Mouse (Mus musculus): ENCODE results near the gene Apba2.

The Apba2 gene

DNA sequence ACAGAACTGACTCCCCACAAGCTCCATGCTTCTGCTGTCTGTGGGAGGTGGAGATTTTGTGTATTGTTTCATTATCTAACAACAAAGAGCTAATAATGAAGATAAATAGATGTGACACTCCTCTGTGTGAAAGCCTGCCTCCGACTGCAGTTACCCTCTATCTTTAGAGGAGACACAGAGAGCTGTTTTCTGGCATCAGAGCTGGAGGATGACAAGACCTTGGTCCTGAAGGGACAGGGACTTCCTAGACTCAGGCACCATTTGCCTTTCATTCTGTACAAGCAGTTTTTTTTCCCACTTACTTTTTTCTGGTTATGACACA is 20.9 kb downstream of the Apba2 start:
- in situ Hi-C loops (cut with MboI; ENCODE audit: low sequenced_read_pairs) = no loop called here

DNA sequence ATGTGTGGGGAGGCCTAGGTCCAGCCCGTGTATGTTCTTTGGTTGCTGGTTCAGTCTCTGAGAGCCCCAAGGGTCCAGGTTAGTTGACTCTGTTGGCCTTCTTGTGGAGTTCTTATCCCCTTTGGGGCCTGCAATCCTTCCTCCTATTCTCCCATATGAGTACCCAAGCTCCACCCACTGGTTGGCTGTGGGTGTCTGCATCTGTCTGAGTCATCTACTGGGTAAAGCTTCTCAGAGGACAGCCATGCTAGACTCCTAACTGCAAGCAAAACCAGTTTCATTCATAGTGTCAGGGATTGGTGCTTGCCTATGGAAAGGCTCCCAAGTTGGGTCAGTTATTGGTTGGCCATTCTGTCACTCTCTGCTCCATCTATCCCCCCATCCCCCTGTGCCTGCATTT is 29.8 kb downstream of the Apba2 start:
- in situ Hi-C loops (cut with MboI; ENCODE audit: low sequenced_read_pairs) = no loop called here

DNA sequence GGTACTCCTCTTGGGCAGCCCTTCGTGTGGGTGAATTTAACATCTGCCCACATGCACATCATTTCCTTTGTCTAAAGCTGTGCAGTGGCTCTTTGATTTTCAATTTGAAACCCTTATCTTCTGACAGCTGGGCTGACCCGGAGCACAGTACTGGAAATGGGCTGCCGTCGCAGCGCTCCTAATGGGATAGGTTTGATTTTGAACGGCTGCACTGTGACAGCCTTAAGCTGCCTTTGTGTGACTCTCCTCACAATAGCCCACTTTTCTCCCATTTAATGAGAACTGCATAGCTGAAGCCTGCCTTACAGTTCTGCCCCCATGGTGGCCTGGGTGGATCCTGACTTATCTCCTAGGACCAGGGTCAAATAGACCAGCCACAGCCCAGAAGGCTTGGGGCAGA is 31.9 kb downstream of the Apba2 start:
- in situ Hi-C loops (cut with MboI; ENCODE audit: low sequenced_read_pairs) = no loop called here

DNA sequence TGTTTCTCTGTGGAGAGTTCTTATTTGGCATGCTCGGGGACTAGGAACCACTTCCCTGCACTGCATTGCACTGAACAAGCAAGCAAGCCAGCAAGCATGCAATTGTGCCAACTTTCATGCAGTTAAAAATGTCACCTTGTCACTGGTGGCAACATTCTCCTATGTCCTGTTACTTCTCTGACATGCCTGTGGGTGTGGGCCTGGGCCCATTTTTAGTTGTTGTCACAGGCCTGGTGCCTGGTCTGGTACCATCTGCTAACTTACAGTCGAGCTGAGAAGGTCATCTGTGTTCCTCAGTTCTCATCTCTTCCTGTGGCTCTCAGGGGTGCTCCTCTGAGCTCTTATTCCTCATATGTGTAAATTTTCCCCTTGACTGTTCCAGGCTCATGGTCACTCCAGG is 33.8 kb downstream of the Apba2 start:
- in situ Hi-C loops (cut with MboI; ENCODE audit: low sequenced_read_pairs) = no loop called here

DNA sequence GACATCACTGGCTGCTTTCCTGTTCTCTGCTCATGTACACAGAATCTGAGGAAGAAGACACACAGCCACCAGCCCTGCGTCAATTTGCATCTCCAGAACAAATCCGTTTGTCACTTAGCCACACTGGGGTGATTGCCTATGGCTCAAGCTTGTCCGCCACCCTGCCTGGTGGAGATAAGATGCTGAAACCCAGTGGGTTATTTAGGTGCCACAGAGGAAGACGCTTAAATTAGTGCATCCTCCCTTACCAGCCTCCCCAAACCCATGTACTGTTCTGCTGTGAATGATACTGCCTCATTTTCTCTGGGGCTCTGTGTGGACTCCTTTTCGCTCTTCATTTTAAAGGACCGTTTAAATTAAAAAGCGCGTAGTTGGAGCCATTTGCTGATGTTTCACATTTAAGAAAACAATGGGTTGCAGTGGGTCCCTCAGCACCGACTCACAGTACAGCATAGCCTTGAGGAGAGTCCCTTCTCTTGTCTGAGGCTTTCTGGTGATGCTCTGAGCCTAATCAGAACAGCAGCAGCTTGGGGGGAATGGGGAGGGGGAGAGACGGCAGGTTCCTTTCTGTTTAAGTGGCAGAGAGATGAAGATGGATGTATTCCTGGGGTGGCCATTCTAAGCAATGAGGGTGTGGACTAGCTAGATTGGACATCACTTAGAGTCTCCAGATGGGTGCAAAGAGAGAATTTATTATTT is 38.1 kb downstream of the Apba2 start:
- in situ Hi-C loops (cut with MboI; ENCODE audit: low sequenced_read_pairs) = no loop called here

DNA sequence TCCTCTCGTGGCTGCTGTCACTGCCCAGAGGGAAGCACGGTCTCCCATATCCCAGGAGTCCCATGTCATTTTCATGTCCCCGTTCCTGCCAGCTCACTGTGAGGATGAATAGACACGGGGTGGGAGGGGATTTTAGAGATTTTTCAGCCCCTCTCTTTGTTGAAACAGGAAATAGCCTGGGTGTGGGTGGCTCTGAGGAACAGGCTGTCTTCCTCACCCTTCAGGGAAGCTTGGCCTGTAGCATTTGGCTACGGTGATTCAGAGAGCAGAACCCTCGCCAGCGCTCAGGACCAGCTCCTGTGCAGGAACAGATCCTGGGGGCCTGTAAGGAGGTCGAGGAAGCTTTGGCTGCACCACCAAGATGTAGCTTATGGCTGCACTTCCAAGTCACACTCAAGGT is 45.3 kb downstream of the Apba2 start:
- in situ Hi-C loops (cut with MboI; ENCODE audit: low sequenced_read_pairs) = no loop called here

DNA sequence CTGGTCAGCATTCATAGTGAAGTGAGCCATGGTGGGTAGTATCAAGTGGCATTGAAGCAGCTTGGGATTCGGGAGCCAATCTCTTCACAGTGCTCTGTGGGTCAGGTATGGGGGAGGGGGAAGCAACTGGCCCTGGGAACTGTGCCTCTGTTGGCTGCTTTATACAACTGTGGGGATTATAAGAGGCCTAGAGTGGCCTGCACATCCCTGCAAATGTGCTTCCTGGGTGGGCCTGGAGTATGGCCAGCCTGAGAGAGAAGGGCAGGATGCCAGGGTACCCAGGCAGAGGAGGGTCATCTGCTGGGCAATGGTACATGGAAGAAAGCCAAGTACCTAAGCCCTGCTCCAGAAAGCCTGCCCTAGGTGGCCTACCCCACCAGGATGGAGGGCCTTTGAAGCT is 49.4 kb downstream of the Apba2 start:
- in situ Hi-C loops (cut with MboI; ENCODE audit: low sequenced_read_pairs) = no loop called here

DNA sequence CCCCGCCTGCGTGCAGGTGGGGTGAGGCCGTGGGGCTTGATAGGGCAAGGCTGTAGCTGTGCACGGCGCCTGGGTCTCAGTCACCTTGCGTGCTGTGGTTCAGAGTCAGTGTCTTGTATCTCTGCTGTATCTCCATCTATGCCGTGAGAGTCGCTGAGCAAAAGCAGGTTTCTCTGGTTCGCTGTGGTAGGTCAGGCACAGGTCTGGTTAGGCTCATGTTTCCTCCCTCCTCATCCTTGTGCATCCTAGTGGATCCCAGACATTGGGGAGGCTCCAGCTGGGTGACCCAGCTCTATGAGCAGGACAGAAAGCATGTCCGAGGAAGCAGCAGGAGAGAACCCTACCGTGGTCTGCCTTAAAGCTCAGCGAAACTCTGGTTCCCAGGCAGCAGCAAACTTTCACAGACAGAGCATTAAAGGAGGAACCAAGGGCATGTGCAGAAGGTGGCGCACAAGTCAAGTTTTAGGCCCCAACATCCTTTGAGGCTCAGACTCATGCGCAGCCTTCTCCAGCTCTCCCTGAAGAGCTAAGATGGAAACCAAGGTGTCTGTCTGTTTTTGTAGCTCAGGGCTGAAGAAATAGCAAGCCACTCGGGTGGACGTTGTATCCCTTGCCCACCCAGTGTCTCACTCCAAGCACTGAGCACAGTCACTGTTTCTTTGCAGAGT is 51.2 kb downstream of the Apba2 start:
- in situ Hi-C loops (cut with MboI; ENCODE audit: low sequenced_read_pairs) = no loop called here

DNA sequence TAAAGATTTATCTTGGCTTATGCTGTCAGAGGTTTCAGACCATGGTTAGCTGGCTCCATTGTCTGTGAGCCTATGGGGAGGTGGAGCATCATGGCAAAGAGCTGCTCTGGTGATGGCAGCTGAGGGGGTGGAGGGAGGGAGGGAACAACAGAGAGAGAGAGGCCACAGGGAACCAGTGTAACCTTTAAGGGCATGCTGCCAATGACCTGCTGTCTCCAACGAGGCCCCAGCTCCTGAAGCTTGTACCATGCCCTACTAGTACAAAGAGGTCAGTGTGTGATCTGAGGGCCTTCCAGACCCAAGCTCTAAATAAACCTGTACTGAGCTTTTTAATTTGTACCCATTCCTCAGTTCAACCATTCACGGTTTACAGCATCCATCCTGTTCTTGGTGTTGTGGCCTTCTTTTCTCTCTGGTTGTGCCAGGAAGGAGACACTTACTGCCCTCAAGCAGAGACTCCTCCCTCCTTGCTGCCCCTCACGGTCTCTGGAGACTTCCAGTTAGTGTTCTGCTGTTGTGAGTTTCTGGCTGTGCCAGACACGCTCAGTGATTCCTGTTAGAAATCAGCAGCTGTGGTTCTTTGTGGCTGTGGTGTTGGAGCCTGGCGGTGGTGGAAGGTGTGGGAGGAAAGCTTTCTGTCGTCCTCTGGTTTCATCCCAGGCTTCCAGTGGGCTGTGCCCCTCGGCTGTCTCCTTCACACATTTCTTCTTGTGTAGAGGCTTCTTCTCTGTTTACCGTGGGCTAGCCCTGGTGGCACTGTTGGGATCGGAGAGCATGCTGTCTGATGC is 60.4 kb downstream of the Apba2 start:
- in situ Hi-C loops (cut with MboI; ENCODE audit: low sequenced_read_pairs) = no loop called here

DNA sequence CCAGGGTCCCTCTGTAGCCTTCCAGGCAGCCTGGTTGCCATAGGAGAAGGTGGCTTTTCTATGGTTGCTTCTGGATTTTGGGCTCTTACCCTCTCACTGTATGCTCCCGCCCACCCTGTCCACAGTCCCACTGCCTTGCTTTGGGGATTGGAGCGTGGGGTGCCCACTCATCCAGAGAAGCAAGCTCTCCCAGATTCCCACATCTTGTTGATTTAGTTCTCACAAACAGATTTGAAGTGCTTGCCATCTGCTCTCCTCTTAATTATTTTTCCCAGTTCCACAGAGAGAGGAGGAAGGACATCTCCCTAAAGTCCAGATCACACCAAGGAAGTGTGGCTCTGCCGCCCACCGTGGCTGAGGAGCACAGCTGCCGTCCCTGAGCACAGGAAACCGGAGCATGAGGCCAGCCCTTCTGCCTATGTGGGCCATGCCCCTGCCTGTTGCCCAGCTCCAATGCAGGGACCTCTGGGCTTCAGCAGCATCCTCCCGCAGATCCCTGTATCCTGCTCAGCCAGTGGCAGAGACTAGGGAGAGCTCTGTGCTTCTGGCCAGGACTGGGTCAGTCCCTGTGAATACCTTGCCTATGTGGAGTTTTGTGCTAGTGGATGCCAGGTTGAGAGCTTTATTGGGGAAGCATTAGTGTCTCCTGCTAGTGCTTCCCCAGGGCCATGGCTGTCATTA is 63.5 kb downstream of the Apba2 start:
- in situ Hi-C loops (cut with MboI; ENCODE audit: low sequenced_read_pairs) = no loop called here

DNA sequence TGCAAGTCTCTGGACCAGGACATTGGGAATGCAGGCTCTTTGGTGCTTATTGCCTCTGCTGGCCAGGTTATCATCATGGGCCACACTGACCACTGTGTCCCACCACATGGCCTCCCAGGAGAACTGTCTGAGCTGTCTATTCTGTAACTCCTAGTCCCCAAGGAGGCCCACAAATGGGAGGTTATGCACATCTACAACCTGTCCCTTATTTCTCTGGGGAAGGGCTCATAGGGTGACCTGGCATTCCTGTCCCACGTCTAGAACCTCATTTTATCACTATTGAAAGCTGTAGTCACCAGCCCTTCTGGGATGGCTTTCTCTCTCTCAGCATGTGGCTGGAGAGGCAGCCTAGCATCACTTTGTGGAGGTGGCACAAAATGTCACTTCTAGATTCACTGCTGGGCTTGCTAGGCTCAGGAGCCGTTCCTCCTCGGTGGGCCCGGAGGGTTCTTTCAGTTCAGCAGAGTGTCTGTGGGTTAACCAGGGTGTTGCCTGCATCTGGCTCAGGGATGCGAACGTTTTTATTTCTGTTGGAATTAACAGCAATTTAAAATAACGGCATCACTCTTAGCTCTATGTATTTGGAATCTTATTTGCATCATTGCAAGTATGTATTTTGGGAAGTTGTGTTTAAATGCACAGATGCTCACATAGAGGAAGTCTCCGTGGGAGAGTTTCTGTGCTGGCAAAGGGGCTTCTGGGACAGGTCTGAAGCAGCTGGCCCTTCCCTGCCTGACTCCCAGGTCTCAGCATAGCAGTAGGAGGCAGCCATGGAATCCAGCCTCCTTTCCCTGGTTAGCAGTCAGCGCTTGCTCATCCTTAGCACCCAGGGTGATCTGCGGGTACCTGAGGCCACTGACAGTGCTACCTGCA is 65.1 kb downstream of the Apba2 start:
- in situ Hi-C loops (cut with MboI; ENCODE audit: low sequenced_read_pairs) = no loop called here

DNA sequence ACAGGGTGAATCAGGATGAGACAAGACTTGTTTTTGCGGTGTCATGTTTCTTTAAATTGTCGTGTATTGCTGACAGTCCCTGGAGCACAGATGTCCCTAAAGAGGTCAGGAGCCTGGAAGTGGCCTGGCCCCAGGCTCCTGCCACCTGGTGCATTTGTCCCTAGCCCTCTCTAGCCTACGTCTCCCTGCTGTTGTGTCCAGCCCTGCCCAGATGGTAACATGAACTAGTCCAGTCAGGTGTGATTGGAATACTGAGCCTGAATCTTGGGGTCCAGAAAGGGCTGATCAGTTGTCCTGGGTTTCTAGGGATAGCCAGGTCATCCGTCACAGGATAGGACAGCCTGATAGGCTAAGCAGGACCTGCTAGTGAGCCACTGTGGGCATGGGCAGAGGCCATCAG is 67.2 kb downstream of the Apba2 start:
- in situ Hi-C loops (cut with MboI; ENCODE audit: low sequenced_read_pairs) = no loop called here

DNA sequence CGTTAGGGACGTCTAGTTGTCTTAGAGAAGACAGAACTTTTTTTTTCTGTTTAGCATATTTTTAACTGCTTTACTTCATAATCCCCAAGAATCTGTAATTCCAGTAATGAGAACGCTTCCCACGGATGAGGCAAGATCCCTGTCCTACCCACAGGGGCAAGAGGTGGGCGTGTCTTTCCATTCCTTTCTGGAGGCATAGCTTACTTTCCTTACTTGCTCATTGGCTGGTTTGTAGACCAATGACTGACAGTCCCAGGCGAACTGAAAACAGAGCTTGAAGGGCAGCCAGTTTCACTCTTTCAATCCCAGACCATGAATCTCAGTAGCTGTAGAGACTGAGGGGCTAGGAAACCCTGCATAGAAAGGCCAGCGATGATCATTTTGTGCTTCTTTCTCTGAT is 68.2 kb downstream of the Apba2 start:
- in situ Hi-C loops (cut with MboI; ENCODE audit: low sequenced_read_pairs) = no loop called here

DNA sequence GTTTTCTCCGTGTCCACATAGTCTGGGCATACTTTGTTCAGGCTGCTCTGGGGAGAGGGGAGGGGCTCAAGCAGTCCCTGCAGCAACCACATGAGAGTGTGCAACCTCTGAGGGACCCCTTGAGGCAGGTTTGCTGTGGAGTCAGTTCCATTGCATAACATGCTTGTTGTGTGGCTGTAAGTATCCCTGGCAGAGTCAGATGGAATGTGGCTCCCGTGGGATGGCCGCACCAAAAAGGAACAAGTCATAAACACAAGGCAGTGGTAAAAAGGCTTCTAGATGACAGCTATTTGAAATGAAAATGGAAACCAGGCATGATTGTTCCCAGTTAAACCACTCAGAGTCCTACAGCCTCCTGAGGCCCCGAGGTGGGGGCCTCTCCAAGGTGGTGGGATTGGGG is 69.4 kb downstream of the Apba2 start:
- in situ Hi-C loops (cut with MboI; ENCODE audit: low sequenced_read_pairs) = no loop called here

DNA sequence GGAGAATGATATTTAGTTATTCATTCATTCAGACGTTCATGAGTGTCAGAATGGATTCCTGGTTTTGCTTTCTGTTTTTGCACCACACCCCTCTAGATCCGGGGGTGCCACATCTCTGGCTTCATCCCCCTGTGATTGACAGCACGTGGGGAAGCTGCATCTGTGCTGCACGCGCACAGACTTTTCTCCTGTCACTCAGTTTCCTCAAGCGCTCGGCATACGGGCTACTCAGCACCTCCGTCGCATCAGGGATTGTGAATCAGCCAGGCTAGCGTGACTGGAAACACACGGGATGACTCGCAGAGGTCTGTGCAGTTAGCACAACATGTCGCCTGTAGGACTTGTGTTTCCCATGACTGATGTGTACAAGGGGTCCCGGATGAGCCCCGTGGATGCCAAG is 72.6 kb downstream of the Apba2 start:
- in situ Hi-C loops (cut with MboI; ENCODE audit: low sequenced_read_pairs) = no loop called here

DNA sequence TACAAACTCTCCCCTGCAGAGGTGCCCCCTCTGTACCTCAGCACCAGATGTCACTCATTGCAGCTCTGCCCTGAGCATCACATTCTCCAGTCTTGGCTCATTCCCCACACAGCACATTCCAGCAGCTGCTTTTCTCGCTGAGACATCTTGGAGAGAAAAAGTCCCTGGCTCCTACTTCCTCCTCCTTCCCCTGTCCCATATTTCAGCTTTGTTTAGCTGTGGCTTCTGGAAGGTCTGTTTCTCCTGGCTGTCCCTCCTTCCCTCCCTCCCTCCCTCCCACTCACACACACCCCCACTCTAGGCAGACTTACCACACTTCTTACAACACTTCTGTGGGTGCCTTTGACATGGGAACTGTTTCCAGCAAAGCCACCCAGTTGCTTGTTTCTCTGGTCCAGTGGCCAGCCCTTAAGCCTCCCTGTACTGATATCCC is 75.0 kb downstream of the Apba2 start:
- in situ Hi-C loops (cut with MboI; ENCODE audit: low sequenced_read_pairs) = no loop called here

DNA sequence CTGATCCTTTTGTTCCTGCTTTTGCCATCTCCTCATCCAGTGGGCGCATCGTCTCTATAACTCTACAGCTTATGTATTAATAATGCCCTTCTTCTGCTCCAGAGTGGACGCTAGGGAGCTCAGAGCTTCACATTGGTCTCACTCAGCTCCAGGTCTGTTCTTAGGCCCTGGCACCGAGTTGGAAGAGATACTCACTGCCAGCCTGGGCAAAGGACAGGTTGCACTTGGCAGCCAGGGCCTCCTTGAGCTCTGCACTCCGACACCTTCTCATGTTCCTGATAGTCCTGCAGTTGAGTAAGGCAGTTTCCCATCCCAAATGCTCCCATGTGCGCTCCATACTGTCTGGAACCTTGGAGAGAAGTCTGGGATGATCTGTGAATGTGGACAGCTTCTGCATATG is 76.7 kb downstream of the Apba2 start:
- in situ Hi-C loops (cut with MboI; ENCODE audit: low sequenced_read_pairs) = no loop called here

DNA sequence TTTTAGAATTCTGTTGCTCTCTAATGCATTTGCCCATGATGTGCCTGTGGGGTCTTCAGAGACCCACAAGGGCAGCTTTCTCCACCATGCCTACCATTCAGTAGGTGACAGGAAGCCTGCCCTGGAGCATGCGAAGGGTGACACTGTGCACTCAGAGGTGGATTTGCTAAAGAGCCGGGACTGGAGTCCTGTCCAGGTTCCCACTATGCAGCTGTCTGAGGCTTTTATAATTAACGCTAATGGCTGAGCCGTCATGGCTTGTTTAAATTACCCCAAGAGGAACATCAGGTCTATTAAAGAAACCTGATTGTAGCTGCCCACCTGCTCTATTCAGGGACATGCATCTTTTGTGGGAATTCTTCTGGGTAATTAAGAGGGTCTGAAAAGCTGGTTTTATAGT is 78.4 kb downstream of the Apba2 start:
- in situ Hi-C loops (cut with MboI; ENCODE audit: low sequenced_read_pairs) = no loop called here

DNA sequence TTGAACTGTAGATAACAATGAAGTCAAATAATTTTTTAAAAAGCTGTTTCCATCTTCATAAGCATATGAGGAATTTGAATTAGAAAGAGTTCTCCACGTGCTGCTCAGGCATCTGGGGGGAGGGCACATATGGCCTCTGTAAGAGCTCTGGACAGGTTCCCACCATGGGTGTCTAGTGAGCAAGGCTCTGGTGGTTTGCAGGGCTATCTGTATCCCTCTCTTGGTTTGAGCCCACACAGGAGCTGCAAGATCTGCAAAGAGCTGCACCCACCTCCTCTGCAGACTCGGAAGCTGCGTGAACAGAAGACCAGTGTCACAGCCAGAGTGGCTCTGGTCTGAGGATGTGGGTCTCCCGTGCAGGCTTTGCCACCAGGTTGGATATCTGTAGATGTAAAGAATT is 78.8 kb downstream of the Apba2 start:
- in situ Hi-C loops (cut with MboI; ENCODE audit: low sequenced_read_pairs) = no loop called here

DNA sequence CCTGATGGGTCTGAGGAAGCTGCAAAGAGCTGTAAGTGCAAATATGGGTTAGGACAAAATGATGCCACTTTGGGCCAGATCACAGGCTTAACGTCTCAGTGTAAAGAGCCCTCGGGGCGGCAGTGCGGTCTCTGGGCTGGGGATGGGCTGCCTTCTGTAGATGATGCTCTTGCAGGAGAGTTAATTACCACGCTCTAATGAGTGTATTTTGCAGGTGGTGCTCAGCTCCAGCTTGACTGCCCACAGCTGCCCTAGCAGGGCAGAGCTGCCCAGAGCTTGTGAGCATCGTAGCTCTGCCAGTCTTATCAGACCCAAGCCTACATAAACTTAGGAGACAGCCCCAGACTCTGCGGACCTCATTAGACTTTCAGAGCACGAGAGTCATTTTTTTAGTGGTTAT is 80.9 kb downstream of the Apba2 start:
- in situ Hi-C loops (cut with MboI; ENCODE audit: low sequenced_read_pairs) = no loop called here

DNA sequence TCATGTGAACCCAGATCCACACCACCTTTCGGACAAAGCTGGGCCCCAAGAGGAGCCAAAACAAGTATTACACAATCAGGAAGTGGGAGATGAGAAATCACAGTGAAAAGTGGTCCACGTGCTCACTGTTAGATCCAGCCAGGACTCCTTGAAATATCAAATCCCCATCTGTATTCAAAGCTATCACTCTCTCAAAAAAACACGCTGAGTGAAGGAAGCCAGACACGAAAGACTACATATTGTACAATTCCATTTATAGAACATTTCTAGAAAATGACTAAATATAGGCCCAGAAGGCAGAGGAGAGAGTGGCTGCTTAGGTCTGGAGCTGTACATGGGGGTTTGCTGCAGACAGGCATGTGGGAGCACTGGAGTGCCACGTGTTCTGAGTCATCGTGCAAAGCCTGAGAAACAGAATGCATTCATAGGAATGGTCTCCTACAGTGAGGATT is 82.2 kb downstream of the Apba2 start:
- in situ Hi-C loops (cut with MboI; ENCODE audit: low sequenced_read_pairs) = no loop called here

Data from CH12F3 (cell line).